ENCODE assay signal across 8 mouse cellular contexts in genomic region chr9:54559771-54560471, GRCm38 (mm10). TPM values are rescaled to one million over a fixed set of nuclear protein-coding genes. Genes with fewer than 3 reads are reported as not detected.
DNase-seq lines count a peak whose midpoint lies in the region; ATAC-seq lines count a peak whose summit lies in the region.

Cib2 (minus strand) TSS chr9:54560218.

- WGBS in forebrain, embryonic 15.5 days: 1% methylated on average over 53 of the region's 54 CpGs
- WGBS in neural tube, embryonic 15.5 days: 2% methylated on average over 50 of the region's 54 CpGs

- H3K4me3 ChIP-seq in forebrain, embryonic 15.5 days: peak within 1 kb of the TSS; percentile 50
- peak within 1 kb of the TSS; percentile 49 for H3K4me3 ChIP-seq in neural tube, embryonic 15.5 days (replicated peaks)

- peak; percentile 96 for ATAC-seq in forebrain, embryonic 15.5 days (replicated peaks)
- ATAC-seq in neural tube, embryonic 15.5 days (ENCODE audit: low FRiP score): peak; percentile 94

- DNase-seq in ES-CJ7 (ENCODE audit: low read depth, low spot score): peak; percentile 46
- peak; percentile 79 for DNase-seq in cerebellum, adult 11 months
- DNase-seq in heart, postnatal 14 days: peak; percentile 75 to 81
- DNase-seq in layer of hippocampus, adult 18-20 months (ENCODE audit: low spot score in 2 of 2): peak; percentile 37 to 77
- peak; percentile 89 to 90 for DNase-seq in lung, adult 18-20 months
- peak; percentile 79 for DNase-seq in testis, postnatal 14 days (ENCODE audit: low spot score)

- no peaks in the 10 kb centered on the region for H3K27me3 ChIP-seq in forebrain, embryonic 15.5 days
- no peaks in the 10 kb centered on the region for H3K27me3 ChIP-seq in neural tube, embryonic 15.5 days (replicated peaks)

- H3K9me3 ChIP-seq in forebrain, embryonic 15.5 days: no peaks in the 10 kb centered on the region
- H3K9me3 ChIP-seq in neural tube, embryonic 15.5 days (replicated peaks): no peaks in the 10 kb centered on the region

- H3K4me1 ChIP-seq in forebrain, embryonic 15.5 days: peaks cover 7% of the 10 kb centered on the region; the same call in 1 of the 2 replicates
- peaks cover 16% of the 10 kb centered on the region for H3K4me1 ChIP-seq in neural tube, embryonic 15.5 days

- peak within 1 kb of the TSS; percentile 57 for H3K9ac ChIP-seq in forebrain, embryonic 15.5 days (replicated peaks)
- peak within 1 kb of the TSS; percentile 58 for H3K9ac ChIP-seq in neural tube, embryonic 15.5 days (replicated peaks)

- peak within 1 kb of the TSS; percentile 71 for H3K4me2 ChIP-seq in forebrain, embryonic 15.5 days (replicated peaks)
- H3K4me2 ChIP-seq in neural tube, embryonic 15.5 days: peak within 1 kb of the TSS; percentile 73

- H3K27ac ChIP-seq in forebrain, embryonic 15.5 days (replicated peaks): no peak within 1 kb of the TSS
- H3K27ac ChIP-seq in neural tube, embryonic 15.5 days (replicated peaks): 0 out of 2 replicates have a peak within 1 kb of the TSS, but pooled peaks have one; percentile 3

- intact Hi-C loops in heart, postnatal 14 days (cut with DNase I): loop anchor here (5.0 kb wide), 2 partner anchors 47 to 117 kb away; no protein-coding TSS in a partner anchor

- H3K36me3 ChIP-seq in forebrain, embryonic 15.5 days: no peaks in the 10 kb centered on the region
- no peaks in the 10 kb centered on the region for H3K36me3 ChIP-seq in neural tube, embryonic 15.5 days

RNA-seq across cellular contexts. Expression of gene Cib2, which starts in this region (rescaled TPM):
- 40.6 and 41.4 TPM in 2 replicates for polyA plus RNA-seq in forebrain, embryonic 15.5 days (2015; fragmentation: Nextera tagmentation; extraction: Ambion mirVana)
- 1 to 10 TPM in 1 of 2 experiments, under 1 TPM in 1; 0.71 to 3.4 TPM for total RNA-seq in heart, postnatal 14 days (2021)
- 10 to 100 TPM; 23.8 to 24.7 TPM for total RNA-seq in layer of hippocampus, adult 18-20 months (2021)
- 63.6 and 76.2 TPM in 2 replicates for polyA plus RNA-seq in neural tube, embryonic 15.5 days (2015; fragmentation: Nextera tagmentation; extraction: Ambion mirVana)

Comparison
In these comparisons a context has a peak if more than half of its experiments do, and no peak if none do; other contexts are left out.
1. RNA of gene Cib2 (total RNA-seq): 23.8 to 24.7 TPM in layer of hippocampus, adult 18-20 months; 0.71 to 3.4 TPM in heart, postnatal 14 days; every median in the first group is over 4 times any median in the second.
2. Peak in every context shown above with its lines, with median percentiles within 50 percentile points of each other: DNase-seq.